Mouse (Mus musculus): ENCODE results near the gene Iyd. TPM values are rescaled to one million over a fixed set of nuclear protein-coding genes. Genes with fewer than 3 reads are reported as not detected.

Iyd gene
- total RNA-seq, 2 experiments from 2014 or later: 0.32 to 0.59 TPM

DNA sequence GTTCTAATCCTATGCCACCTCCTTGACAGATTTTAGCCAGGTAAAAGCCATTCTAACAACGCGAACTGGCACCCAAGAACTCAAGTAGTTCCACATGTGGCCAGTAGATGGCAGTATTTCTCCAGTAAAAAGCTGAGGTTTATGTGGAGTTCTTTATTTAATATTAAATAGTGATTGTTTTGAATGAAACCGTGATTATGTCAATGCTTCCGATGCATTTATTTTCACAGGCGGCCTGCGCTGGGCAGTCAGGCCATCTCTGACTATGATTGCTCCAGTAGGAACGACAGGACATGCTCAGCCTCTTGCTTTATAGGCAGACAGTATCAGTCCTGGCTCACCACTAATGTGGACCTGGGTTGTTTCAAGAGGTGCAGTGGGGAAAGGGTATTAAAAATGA, 5.6 kb upstream of the Iyd start:
- peak in 1 of 2 experiments; percentile 33 for DNase-seq (ENCODE audit: low spot score in 2 of 2)
- intact Hi-C loops (cut with DNase I): loop anchor here (1.0 to 10.0 kb wide), 2 partner anchors 410 to 800 kb away; no protein-coding TSS in a partner anchor

DNA sequence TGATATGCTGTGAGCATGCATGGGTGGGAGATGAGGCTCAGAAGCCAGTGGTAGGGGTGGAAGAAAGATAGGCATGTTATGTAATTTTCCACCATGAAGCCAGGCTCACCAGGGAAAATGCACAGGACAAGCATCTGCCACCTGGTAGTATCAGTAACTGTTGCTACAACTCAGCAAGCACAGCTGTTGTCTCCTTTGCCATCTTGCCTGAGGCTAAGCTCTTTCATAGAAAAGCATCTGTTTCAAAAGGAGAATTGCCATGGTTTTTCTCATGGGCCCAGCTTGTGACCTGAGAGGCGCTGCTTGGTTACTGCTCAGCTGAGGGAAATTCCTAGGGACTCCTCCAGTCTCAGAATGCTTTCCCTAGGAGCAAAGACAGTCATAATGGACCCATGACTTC, 3.7 kb upstream of the Iyd start:
- intact Hi-C loops (cut with DNase I): loop anchor here (10.0 kb wide), 1 partner anchor 798 kb away; no protein-coding TSS in a partner anchor
- DNase-seq (ENCODE audit: low spot score in 2 of 2): no peak

DNA sequence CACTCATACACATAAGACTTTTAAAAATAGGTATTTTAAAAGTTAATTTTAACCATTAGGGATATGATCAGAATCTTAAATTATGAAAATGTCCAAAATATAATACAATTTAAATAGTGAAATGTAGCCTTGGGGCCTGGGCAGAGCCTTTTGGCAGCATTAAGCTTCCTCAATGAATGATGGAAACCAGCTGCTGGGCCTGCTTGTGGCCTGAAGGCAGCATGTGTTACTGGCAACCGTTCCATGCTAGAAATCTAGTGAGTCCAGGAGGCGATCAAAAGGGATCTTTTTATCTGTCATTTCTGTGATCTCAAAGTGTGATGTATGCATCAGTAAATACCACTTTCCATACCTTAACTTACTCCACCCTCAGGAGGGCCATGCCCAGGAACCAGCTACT, 9.3 kb downstream of the Iyd start:
- intact Hi-C loops (cut with DNase I): no loop called here
- DNase-seq (ENCODE audit: low spot score in 2 of 2): no peak

DNA sequence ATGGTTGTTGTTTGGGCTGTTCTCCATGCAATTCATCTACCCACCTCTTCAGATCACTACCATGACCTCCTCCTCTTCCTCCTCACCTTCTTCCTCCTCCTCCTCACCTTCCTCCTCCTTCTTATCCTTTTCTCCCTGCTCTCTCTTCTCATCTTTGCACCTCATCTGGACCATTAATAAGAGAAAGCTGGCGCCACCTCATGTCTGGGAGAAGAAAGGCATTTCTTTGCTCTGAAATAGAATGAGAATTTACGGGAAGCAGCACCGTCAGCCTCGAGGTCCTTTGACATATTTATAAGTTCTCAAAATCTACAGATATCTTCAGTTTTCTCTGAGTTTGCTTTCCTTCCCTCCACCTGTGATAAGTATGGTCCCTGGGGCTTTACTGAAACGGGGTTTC, 15.1 kb downstream of the Iyd start:
- intact Hi-C loops (cut with DNase I): no loop called here
- DNase-seq (ENCODE audit: low spot score in 2 of 2): no peak

DNA sequence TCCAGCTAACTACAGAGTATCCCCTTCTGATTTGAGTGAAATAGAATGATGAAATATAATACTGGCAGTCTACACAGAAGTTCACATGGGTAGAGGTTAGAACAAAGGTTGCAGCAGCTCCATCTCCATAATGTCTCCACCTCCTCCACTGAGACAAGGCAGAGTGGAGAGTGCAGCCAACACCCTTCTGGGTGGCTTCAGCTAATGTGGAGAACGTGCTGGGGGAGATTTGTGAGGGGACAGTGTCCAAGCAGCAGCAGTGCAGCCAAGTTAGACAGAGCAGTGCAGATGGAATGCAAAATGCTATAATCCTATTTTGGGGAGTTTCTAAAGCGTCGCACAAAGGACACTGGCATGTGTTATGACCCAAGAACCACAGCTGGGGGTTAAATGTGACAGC, 16.5 kb downstream of the Iyd start:
- intact Hi-C loops (cut with DNase I): no loop called here
- no peak for DNase-seq (ENCODE audit: low spot score in 2 of 2)

DNA sequence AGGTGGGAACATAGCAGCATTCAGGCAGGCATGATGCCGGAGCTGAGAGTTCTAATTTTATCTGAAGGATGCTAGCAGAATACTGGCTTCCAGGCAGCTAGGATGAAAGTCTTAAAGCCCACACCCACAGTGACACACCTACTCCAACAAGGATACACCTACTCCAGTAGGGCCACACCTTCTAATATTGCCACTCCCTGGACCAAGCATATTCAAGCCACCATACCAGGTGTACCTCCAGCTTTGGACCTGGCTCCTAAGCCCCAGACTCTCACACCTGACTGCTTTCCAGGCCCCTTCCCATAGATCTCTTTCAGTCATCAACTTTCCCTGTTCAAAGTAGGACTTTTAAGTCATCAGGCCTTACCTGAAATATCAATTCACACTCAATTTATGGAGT, 19.1 kb downstream of the Iyd start:
- intact Hi-C loops (cut with DNase I): no loop called here
- no peak for DNase-seq (ENCODE audit: low spot score in 2 of 2)

DNA sequence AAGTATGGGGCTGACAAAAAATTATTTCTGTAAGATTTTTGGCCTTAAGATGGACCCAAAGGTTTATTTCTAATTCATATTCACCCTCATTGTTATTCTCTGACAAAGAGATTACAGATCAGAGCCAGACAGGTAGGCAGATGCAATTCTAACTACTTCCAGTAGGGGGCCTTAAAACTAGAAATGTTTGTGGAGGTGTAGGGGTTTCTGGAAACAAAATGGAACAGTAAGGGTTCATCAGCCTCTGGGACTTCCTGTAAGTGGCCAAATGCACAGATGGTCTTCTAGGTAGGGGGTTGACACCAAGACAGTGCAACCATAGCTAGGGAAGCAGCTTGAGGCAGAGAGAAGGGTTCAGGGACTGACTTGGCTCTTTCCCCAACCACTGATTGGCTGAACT, 22.1 kb downstream of the Iyd start:
- intact Hi-C loops (cut with DNase I): no loop called here
- no peak for DNase-seq (ENCODE audit: low spot score in 2 of 2)

DNA sequence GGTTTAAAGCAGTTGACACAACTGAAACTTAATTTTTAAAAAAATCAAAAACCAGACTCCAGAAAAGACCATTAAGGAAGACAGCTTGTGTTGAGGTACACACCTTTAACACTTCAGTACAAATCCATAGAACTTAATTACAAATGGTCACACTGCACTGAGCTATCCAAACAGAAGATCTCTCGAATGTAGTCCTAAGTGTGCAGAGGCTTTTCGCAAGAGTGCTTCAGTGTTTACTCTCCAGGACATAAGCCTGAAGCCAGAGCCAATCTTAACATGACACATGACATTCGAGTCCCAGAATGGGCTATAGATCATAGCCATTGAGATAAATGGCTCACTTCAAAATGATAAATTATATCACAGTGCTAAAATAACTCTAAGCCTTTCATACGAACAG, 25.1 kb downstream of the Iyd start:
- intact Hi-C loops (cut with DNase I): no loop called here
- DNase-seq (ENCODE audit: low spot score in 2 of 2): no peak

DNA sequence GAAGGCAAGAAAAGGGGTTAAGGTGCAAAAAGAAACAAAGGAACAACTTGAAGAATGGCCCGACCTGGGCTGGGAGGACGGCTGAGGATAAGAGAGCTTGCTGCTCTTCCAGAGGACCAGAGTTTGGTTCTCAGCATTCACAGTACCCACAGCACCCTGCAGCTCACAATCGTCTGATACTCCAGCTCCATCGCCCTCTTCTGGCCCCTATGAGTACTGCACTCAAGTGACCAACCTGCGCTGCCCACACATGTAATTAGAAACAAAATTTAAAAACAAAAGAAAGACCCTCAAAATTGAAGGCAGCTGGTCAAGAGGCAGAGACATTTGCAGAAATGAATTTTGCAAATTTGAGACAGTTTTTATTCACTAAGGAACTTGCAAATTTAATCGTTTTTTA, 27.8 kb downstream of the Iyd start:
- intact Hi-C loops (cut with DNase I): no loop called here
- no peak for DNase-seq (ENCODE audit: low spot score in 2 of 2)

DNA sequence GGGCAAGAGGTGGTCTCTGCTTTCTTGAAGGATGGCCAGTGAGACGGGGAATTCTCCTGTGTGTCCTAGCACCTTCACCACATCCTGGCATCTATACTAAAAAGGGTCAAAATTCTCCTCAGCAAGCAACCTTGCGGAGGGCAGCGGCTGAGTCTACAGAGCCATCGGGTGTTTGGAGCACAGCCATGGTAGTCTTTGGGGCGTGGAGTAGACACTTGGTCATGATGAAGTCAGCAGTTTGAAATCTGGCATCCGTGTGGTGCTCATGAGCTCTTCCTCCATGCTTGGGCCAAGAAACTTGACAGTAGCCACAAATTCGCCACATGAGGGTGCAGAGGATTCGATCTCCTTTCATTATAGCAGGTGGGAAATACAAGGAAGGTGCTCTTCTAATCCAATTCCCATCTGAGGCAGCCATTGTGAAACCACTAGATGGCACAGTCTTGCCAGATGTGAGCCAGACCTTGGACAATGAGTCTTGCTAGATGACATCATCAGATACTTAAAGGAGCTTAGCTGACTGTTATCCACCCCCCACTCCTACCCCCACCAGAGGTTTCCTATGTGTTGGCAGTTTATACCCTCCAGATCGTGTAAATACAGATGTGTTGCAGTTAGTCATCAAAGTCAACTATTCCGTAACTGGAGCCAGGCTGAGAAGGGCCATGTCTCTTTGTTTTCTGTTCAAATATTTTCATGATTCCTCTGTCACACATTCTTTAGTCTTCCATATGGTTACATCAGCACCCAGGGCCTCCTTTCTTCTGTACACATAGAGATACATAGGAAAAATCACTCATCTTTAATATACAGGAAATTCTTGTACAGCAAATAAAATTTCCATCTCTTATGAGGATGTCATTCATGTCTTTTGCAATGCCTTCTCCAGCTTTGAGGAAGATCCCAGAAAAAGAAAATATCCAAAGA, 32.9 kb downstream of the Iyd start:
- DNase-seq (ENCODE audit: low spot score in 2 of 2): peak in 1 of 2 experiments; percentile 20
- intact Hi-C loops (cut with DNase I): loop anchor here (2.0 to 10.0 kb wide), 2 partner anchors 172 to 372 kb away; partner anchors contain the start of gene Plekhg1

DNA sequence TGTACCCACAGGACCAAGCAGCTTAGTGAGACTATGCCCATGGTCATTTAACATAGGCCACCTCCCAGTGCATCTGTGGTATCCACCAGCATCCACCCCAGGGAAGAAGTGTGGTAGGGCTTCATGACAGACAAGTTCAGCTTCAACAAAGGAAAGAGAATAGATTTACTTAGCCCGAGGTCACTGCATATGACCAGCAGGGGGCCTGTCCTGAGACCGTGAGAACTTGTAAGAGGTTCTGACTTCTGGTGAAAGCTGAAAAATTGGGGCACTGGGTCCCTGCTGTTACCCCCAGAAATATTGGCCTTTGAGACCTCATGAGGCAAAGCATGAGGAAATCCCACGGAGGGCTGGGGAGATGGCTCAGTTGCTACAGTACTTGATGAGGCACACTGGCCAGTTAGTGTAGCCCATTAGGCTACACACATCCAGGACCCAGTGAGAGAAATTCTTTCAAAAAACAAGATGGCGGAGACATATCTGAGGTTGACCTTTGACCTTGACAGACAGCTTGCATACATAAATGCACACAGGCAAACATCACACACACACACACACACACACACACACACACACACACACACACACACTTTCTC, 34.0 kb downstream of the Iyd start:
- no peak for DNase-seq (ENCODE audit: low spot score in 2 of 2)

DNA sequence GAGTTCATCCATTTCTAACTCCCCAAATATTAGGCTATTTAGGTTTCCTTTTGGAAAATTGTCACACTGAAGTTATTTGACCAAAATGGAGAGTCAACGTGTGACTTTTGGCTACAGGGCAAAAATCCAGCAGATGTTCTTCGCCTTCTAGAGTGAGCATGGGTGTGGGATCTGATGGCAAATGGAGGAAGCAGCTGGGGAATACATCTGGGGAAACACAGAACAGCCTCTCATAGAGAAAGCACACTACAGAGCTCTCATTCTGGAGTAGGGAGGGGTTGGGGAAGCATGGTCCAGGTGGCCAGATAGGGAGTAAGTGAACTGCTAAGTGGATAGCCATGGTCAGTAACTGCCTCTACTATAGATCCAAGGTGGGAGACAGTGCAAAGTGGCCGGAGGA, 50.6 kb downstream of the Iyd start:
- intact Hi-C loops (cut with DNase I): no loop called here
- no peak for DNase-seq (ENCODE audit: low spot score in 2 of 2)

More for the DNA sequence above, 34.0 kb downstream of the Iyd start:
- intact Hi-C loops (cut with DNase I): loop anchor here (2.0 to 10.0 kb wide), 2 partner anchors 171 to 371 kb away; partner anchors contain the start of gene Plekhg1

DNA sequence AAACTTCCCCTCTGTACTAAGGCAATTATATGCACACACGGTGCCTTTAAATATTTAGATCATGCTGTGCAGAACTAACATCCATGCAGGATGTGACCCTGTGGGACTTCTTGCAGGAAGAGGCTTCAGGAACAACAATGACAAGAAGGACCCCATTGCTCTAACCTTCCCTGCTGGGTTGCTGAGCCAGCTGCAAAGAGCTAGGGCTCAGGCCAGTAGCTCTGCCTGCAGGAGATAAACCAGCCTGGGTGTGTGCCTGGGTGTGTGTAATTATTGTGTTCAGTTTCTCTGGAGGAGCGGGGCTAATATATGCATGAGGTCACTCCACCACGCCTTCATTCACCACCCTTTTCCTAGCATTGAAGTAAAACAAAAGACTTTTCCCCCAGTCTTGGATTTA, 51.8 kb downstream of the Iyd start:
- no peak for DNase-seq (ENCODE audit: low spot score in 2 of 2)
- intact Hi-C loops (cut with DNase I): no loop called here

DNA sequence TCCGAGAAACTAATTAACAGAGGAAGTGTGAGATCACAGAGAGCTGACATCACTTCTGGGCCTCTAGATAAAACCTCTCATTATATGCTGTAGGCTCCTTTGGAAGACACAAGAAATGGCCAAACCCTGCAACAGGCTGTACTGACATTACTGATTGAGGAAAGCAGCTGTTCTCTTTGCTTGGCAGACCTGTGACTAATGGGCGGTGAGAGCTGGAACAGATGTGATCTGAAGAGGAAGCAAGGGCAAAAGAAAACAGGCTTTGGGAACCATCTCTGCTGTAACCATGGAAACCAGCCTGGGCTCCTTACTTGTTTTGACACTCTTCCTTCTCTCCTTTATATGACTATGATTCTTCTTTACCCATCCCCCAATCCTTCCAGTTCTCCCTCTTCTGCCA, 56.7 kb downstream of the Iyd start:
- no peak for DNase-seq (ENCODE audit: low spot score in 2 of 2)
- intact Hi-C loops (cut with DNase I): no loop called here

DNA sequence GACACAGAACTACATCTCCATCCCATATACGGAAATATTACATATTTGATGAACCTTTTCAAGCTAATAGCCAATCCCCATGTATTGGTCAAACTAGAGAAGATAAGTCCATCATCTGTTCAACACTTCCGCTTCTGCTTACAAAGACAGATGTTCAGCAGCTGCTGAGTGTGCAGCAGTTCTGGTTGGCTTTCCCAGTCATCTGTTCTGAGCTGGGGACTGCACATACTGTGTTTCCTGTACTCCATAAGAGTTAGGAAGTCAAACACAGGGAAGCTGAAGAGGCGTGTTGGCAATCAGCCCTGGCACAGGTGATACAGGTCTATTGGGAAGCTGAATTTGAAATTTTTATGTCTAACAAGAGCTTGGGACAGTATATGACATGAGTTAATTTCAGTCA, 57.7 kb downstream of the Iyd start:
- DNase-seq (ENCODE audit: low spot score in 2 of 2): no peak
- intact Hi-C loops (cut with DNase I): no loop called here

Other genes with a start within 250 kb of the Iyd start
- 10 to 100 TPM; 14.6 to 16.0 TPM for gene Ppp1r14c, start 174.2 kb upstream of the Iyd start, total RNA-seq (2021)
- gene Plekhg1, start 200.1 kb downstream of the Iyd start, total RNA-seq (2021): 10 to 100 TPM in 1 of 2 experiments, 1 to 10 TPM in 1; 9.1 to 11.8 TPM